Mouse (Mus musculus): ENCODE data around the gene Enpp7. TPM values are rescaled to one million over a fixed set of nuclear protein-coding genes. Genes with fewer than 3 reads are reported as not detected.

Gene Enpp7
- polyA plus RNA-seq, 1 experiment from 2014 or later, result not detected

Other genes starting within 250 kb of the Enpp7 start
- gene Rbfox3, start 76.6 kb upstream of the Enpp7 start, polyA plus RNA-seq (2015; fragmentation: Nextera tagmentation; extraction: Ambion mirVana), result 0.13 and 0.21 TPM in 2 replicates
- gene Cbx2, start 34.8 kb downstream of the Enpp7 start, polyA plus RNA-seq (2015; fragmentation: Nextera tagmentation; extraction: Ambion mirVana), result 3.0 and 3.2 TPM in 2 replicates
- gene Cbx8, start 52.8 kb downstream of the Enpp7 start, polyA plus RNA-seq (2015; fragmentation: Nextera tagmentation; extraction: Ambion mirVana), result 3.3 and 3.5 TPM in 2 replicates
- gene Cbx4, start 98.0 kb downstream of the Enpp7 start, polyA plus RNA-seq (2015; fragmentation: Nextera tagmentation; extraction: Ambion mirVana), result 2.8 and 2.9 TPM in 2 replicates
- 1.6 and 1.9 TPM in 2 replicates for gene Tbc1d16, start 240.3 kb downstream of the Enpp7 start, polyA plus RNA-seq (2015; fragmentation: Nextera tagmentation; extraction: Ambion mirVana)
- gene Ccdc40, start 240.4 kb downstream of the Enpp7 start, polyA plus RNA-seq (2015; fragmentation: Nextera tagmentation; extraction: Ambion mirVana), result 0.55 and 0.70 TPM in 2 replicates

Measured in liver, embryonic 15.5 days (tissue).